Mouse (Mus musculus) embryonic facial prominence, embryonic 12.5 days (tissue): ENCODE measurements at regions not wholly inside any gene's neighbourhood (a gene's known extent, or its start where the extent isn't known, plus 50 kb on each side); places are given as distances from the start of the nearest gene placed in this dataset.
"Not testable (repeated sequence)": the region's sequence is repeated elsewhere in the genome, so short reads cannot be mapped to it uniquely, and the experiment has no call there.

Source experiments
- ATAC-seq: fragments of 200-750 bp; cut with Nextera tagmentation; 2 replicates; pipeline ENCODE4 v1.8.0; 2017; ENCODE audit not compliant: insufficient number of reproducible peaks, insufficient read depth, low FRiP score, low TSS enrichment
- H3K27ac ChIP-seq: fragments of 300-500 bp; sonication (generic); 2 replicates; pipeline ENCODE4 v1.5.1; 2016; ENCODE audit warnings: mild to moderate bottlenecking
- H3K27me3 ChIP-seq: fragments of 300-500 bp; sonication (generic); 2 replicates; pipeline ENCODE4 v1.6.1; 2016; ENCODE audit warnings: mild to moderate bottlenecking, moderate library complexity
- H3K36me3 ChIP-seq: fragments of 300-500 bp; sonication (generic); 2 replicates; pipeline ENCODE4 v1.6.1; 2016; ENCODE audit warnings: mild to moderate bottlenecking
- H3K4me1 ChIP-seq: fragments of 300-500 bp; sonication (generic); 2 replicates; pipeline ENCODE4 v1.6.1; 2016
- H3K4me2 ChIP-seq: fragments of 300-500 bp; sonication (generic); replicated peaks from 2 replicates; pipeline ENCODE4 v1.6.1; 2016; ENCODE audit warnings: mild to moderate bottlenecking, moderate library complexity
- H3K4me3 ChIP-seq: fragments of 300-500 bp; sonication (generic); 2 replicates; pipeline ENCODE4 v1.5.1; 2016; ENCODE audit warnings: mild to moderate bottlenecking
- H3K9ac ChIP-seq: fragments of 300-500 bp; sonication (generic); 2 replicates; pipeline ENCODE4 v1.6.1; 2016; ENCODE audit warnings: mild to moderate bottlenecking, moderate library complexity
- H3K9me3 ChIP-seq: fragments of 300-500 bp; sonication (generic); 2 replicates; pipeline ENCODE4 v1.6.1; 2016; ENCODE audit warnings: mild to moderate bottlenecking, moderate library complexity
- WGBS: fragments of 180-500 bp; shearing (Covaris S2); methylation state at CpG from one replicate; pipeline ENCODE4 v1.1.7; 2016; 5-methylcytosine and 5-hydroxymethylcytosine counted together

DNA sequence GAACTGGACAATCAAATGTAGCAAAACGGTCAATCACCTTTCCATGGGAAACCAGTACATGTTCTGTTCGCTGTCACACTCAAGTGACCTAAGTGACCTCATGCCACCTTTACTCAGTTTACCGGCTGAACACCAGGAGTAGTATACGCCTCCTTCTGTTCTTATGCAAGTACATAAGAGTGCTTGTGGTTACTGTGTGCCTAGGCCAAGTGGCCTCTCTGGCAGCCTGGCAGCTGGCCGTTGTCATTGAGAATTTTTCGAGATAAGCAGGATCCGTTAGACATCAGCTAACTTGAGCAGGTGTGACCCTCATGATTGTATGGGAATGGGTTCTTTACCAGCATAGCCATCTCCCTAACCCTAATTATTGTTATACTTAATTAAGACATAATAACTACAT, 167.5 kb downstream of the Tomm20 start:
- Histone ChIP-seq H3K27ac (no peak overlapping the region), H3K9ac (no peak overlapping the region), H3K4me2 (no peak overlapping the region), H3K36me3 (no peaks in the 10 kb centered on the region), H3K4me1 (no peaks in the 10 kb centered on the region), H3K4me3 (no peak overlapping the region), H3K27me3 (no peaks in the 10 kb centered on the region), H3K9me3 (no peaks in the 10 kb centered on the region)
- WGBS, result 87% methylated on average over 7 of the region's 7 CpGs
- ATAC-seq, result no peak

DNA sequence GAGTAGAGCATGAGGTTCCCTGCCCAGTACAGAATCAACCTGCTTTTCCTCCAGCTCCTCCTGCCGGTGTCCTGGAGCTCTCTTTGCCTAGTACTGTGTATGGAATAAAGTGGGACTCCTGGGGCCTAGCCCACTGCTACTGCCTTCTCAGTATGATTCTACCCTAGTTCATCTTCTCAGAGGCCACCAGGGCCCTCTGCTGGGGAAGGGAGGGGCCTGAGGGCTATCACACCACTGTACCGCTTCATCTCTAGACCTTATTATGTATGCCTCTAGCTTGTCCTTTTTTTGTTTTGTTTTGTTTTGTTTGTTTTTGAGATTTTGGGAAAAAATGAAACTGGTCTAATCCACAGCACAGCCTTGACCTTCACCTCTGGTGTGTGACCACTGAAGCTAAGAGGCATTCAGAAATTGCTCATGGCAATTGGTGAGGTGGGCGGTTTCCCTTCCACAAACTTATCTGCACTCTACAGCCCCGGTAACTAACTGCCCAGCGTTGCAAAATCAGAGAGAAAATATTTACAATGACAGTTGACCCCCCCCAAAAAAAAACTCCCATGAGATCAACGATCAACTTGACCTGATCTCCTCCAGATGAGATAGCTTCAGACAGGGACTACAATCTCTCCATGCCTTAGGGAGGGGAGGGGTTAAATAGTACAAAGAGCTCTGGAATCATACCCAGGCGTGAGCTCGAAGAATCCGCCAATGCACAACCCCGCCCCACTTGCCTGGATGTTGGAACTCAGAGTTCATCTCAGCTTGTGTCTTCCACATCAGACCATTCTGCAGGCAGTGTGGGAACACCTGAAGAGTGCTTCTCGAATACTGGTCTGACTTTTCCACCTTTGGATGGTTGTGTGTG, 168.8 kb downstream of the Tomm20 start:
- ATAC-seq, result no peak
- Histone ChIP-seq H3K36me3 (no peaks in the 10 kb centered on the region), H3K9ac (no peak overlapping the region), H3K27ac (no peak overlapping the region), H3K9me3 (no peaks in the 10 kb centered on the region), H3K4me2 (no peak overlapping the region), H3K4me3 (no peak overlapping the region), H3K4me1 (no peaks in the 10 kb centered on the region), H3K27me3 (no peaks in the 10 kb centered on the region)
- WGBS, result 85% methylated on average over 11 of the region's 11 CpGs

DNA sequence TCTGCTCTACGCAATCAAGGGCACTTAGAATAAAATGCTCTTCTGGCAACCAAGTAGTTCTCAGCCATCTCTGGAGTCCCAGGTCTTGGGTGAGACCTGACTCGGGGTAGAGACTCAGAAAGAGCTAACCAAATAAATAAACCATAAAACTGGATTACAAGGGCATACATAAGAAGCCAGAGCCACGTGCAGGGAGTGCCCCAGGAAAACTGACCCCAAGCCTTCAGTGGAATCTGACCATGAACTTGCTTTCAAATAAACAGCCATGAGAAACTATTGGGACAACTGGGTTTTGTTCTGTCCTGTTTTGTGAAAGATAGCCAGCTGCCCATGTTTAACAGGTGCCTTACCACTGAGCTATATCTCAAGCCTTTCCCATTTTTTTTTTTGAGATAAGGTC, 170.3 kb downstream of the Tomm20 start:
- Histone ChIP-seq H3K27me3 (no peaks in the 10 kb centered on the region), H3K9ac (no peak overlapping the region), H3K4me2 (no peak overlapping the region), H3K27ac (no peak overlapping the region), H3K9me3 (no peaks in the 10 kb centered on the region), H3K4me3 (no peak overlapping the region), H3K36me3 (no peaks in the 10 kb centered on the region), H3K4me1 (no peaks in the 10 kb centered on the region)
- 70% methylated on average over 3 of the region's 3 CpGs for WGBS
- ATAC-seq, result no peak

DNA sequence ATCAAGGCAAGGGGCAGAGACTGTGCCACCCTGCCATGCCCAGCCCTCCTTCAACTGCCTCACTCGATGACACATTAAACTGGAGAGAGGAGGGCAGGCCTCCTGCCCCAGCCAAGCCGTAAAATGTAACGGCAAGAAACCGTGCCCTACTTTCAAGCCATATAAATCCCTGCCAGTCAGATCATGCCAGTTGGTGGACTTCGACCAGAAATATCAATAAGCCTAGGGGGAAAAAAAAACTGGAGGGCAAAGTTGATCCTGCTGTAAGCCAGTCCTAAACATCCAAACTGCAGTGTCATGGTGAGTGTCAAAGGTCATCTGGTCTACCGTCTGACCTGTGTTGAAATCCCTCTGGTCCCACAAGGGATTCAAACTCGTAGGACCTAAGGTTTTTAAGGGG, 170.8 kb downstream of the Tomm20 start:
- Histone ChIP-seq H3K27ac (no peak overlapping the region), H3K9me3 (no peaks in the 10 kb centered on the region), H3K4me2 (no peak overlapping the region), H3K36me3 (no peaks in the 10 kb centered on the region), H3K4me3 (no peak overlapping the region), H3K27me3 (no peaks in the 10 kb centered on the region), H3K4me1 (no peaks in the 10 kb centered on the region), H3K9ac (no peak overlapping the region)
- 78% methylated on average over 7 of the region's 7 CpGs for WGBS
- ATAC-seq, result no peak

DNA sequence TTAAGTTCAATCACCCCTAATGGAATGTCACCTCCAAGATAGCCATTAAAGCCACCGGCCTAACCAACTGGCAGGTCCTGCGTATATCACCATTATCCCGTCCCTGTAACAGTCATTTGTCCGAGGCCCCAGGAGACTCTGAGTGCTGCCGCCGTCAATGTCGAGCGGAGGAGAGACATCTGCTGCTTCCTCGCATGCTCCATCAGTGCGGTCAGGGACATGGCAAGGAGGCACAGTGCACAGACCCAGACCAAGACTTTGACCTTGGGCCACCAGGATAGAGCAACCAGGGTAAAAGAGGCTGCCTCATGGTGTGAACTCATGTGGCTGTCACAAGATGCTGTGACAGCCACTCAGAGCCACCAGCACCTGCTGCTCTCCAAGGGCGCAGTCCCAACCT, 172.9 kb downstream of the Tomm20 start:
- Histone ChIP-seq H3K27me3 (no peaks in the 10 kb centered on the region), H3K4me3 (no peak overlapping the region), H3K9me3 (no peaks in the 10 kb centered on the region), H3K9ac (no peak overlapping the region), H3K4me2 (no peak overlapping the region), H3K27ac (no peak overlapping the region), H3K36me3 (no peaks in the 10 kb centered on the region), H3K4me1 (no peaks in the 10 kb centered on the region)
- no peak for ATAC-seq
- WGBS, result 88% methylated on average over 11 of the region's 11 CpGs

DNA sequence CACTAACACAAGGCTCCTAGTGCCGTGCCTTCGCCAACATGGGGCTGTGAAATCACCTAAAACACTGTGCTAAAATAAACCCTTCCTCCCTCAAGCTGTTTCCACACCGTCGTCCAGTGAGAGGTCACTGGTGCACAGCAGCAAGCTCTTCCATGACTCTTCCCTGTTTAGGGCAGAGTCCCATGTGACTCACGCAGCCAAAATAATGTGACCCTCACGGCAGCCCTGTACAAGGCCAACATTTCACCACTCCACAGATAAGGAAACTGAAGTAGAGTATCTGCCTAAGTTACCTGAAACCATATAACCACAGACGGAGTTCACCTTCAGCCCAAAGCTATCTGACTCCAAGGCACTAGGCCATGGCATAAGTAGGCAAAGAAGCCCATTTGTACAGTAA, 173.4 kb downstream of the Tomm20 start:
- Histone ChIP-seq H3K4me3 (no peak overlapping the region), H3K27ac (no peak overlapping the region), H3K4me2 (no peak overlapping the region), H3K9ac (no peak overlapping the region), H3K9me3 (no peaks in the 10 kb centered on the region), H3K27me3 (no peaks in the 10 kb centered on the region), H3K4me1 (no peaks in the 10 kb centered on the region), H3K36me3 (no peaks in the 10 kb centered on the region)
- WGBS, result 84% methylated on average over 7 of the region's 7 CpGs
- no peak for ATAC-seq

DNA sequence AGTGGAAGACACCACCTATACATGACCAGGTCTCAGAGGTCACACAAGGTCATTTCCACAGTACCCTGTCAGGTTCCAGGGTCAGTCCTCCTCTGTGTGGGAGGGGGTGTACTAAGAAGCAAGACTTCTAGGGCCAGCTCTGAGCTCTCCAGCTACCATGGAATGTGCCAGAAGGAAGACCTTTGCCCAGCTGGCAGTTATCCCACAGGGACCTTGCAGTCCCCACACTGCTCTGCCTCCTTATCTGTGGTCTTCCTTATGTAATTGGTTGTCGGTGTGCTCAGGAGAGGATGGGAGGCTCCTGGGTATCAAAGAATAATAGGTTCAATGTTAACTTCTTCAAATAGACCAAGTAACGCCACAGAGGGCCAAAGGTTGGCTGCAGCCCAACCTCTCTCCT, 175.3 kb downstream of the Tomm20 start:
- not testable (repeated sequence) for H3K9ac ChIP-seq, H3K27ac ChIP-seq, H3K4me2 ChIP-seq, H3K4me3 ChIP-seq, H3K27me3 ChIP-seq, H3K4me1 ChIP-seq, H3K36me3 ChIP-seq, ATAC-seq, H3K9me3 ChIP-seq
- 86% methylated on average over 2 of the region's 2 CpGs for WGBS

DNA sequence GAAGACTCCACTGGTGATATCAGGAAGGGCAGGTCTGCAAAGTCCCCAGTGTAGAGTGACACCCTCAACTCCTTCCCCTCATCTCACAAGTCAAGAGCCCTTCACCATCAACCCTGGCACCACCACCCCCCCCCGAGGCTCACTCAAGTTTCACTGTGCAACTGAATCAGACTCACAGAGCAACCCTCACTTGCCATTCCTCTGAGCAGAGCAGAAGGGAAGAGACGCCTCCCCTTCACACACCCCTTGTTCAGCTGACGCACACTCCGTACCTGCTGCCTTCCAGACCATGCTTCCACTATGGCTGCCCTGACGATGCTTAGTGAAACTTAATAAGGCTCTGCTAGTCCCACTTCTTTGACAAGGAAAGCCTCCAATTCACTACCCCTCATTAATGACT, 174.4 kb upstream of the Irf2bp2 start:
- Histone ChIP-seq H3K36me3 (no peaks in the 10 kb centered on the region), H3K27me3 (no peaks in the 10 kb centered on the region), H3K4me2 (no peak overlapping the region), H3K4me1 (no peaks in the 10 kb centered on the region), H3K27ac (no peak overlapping the region), H3K9me3 (no peaks in the 10 kb centered on the region), H3K9ac (no peak overlapping the region), H3K4me3 (no peak overlapping the region)
- no peak for ATAC-seq
- 86% methylated on average over 5 of the region's 5 CpGs for WGBS

DNA sequence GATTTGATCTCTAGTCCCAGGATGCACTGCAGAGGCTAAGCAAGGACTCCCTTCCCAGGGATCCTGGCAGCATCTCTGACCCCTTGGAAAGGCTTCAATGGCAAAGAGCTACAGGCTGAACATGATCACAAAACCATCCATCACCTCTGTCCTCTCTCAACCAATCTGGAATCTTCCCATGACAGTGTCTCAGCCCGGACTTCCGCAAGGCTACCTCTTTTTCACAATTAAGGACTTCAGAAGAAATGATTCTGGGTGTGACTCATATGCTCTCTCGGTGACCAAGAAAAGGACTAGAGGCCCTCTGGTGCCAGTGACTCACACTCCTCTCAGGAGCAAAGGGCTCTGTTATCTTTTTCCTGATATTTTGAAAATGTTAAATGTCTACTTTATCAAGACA, 173.6 kb upstream of the Irf2bp2 start:
- 95% methylated on average over 3 of the region's 3 CpGs for WGBS

DNA sequence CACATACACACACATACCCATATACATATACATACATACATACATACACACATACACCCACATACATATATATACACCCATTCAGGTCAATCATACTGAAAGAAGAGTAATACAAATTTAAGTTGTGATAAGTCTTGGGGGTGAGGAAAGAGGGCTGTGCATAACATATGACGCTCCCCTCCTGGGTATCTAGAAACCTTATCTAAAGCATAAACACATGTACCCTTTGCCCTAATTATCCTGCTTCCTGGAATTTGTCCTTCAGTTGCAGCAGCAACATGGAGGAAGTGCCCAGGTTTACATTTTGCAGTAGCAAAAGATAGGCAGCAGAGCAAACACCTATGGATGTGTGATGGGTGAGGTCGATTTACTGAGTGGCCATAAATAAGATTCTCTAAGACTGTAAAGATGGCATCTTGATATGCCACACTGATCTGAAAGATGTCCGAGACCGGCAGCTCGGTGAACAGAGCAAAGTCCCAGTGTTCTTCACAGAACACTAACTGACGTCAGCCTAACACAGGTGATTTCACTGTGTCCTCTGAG, 172.0 kb upstream of the Irf2bp2 start:
- 76% methylated on average over 6 of the region's 6 CpGs for WGBS
- H3K9me3 ChIP-seq, result no peaks in the 10 kb centered on the region

More for the DNA sequence above, 173.6 kb upstream of the Irf2bp2 start:
- Histone ChIP-seq H3K27ac (no peak overlapping the region), H3K9ac (no peak overlapping the region), H3K4me3 (no peak overlapping the region), H3K9me3 (no peaks in the 10 kb centered on the region), H3K27me3 (no peaks in the 10 kb centered on the region), H3K36me3 (no peaks in the 10 kb centered on the region), H3K4me1 (no peaks in the 10 kb centered on the region), H3K4me2 (no peak overlapping the region)
- ATAC-seq, result no peak

DNA sequence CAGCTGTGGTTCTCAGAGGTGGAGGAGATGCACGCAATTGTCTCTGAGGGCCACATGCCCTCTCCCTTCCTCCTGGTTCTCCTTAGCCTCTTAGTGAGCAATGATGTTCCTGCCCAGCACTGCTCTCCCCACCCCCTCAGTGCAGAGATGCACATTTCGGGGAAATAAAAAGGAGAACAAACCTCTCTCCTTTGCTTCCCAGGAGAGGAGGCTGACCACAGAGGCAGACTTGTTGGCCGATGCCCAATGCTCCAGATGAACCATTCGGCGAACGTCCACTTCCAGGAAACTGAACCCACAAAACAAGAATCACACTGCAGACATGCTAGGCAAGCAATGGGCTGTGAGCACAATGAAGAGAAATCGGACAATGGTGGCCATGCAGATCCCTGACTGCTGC, 169.8 kb upstream of the Irf2bp2 start:
- Histone ChIP-seq H3K27me3 (no peaks in the 10 kb centered on the region), H3K27ac (no peak overlapping the region), H3K36me3 (no peaks in the 10 kb centered on the region), H3K9me3 (no peaks in the 10 kb centered on the region), H3K4me3 (no peak overlapping the region), H3K9ac (no peak overlapping the region), H3K4me2 (no peak overlapping the region), H3K4me1 (0 out of 2 replicates have a peak, but pooled peaks cover 6% of the 10 kb centered on the region)
- no peak for ATAC-seq
- WGBS, result 84% methylated on average over 7 of the region's 7 CpGs

More for the DNA sequence above, 172.0 kb upstream of the Irf2bp2 start:
- no peak for ATAC-seq
- no peak overlapping the region for H3K4me3 ChIP-seq
- H3K4me2 ChIP-seq, result no peak overlapping the region
- H3K27ac ChIP-seq, result no peak overlapping the region
- no peaks in the 10 kb centered on the region for H3K4me1 ChIP-seq
- H3K27me3 ChIP-seq, result no peaks in the 10 kb centered on the region
- no peak overlapping the region for H3K9ac ChIP-seq
- no peaks in the 10 kb centered on the region for H3K36me3 ChIP-seq

DNA sequence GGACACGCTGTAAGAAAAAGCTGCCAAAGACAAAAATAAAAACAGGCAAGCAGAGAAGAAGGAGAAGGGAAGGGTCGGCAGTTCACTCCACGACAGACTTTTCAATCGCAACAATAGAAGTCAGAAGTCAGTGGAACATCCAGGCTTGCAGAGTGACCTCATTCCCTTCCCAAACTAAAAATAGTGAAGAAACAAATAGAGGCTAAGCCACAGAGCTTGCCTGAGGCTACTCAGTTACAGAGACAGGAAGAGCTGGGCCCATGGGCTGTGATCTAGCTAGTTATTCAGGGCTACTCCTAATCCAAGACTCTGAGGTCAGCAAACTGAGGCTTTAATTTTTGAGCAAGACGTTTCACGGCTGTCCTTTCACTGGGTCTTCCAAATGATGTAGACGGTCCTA, 165.9 kb upstream of the Irf2bp2 start:
- H3K27ac ChIP-seq, result no peak overlapping the region
- no peaks in the 10 kb centered on the region for H3K36me3 ChIP-seq
- H3K9me3 ChIP-seq, result no peaks in the 10 kb centered on the region
- peaks cover 9% of the 10 kb centered on the region; the same call in 1 of the 2 replicates for H3K4me1 ChIP-seq
- H3K4me3 ChIP-seq, result no peak overlapping the region
- H3K27me3 ChIP-seq, result no peaks in the 10 kb centered on the region
- ATAC-seq, result no peak
- H3K9ac ChIP-seq, result no peak overlapping the region
- H3K4me2 ChIP-seq, result no peak overlapping the region
- WGBS, result 54% methylated on average over 7 of the region's 7 CpGs
